Mouse (Mus musculus): Measurements from ENCODE around the gene Pde4b.

- TF ChIP-seq POLR2A (IDR thresholded peaks at IDR 0.05; ENCODE audit: insufficient read depth, low read length) (no peak), CTCF (IDR thresholded peaks at IDR 0.05; ENCODE audit: low read depth, low read length) (no peak)
Observed at GRCm38 (mm10) chr4:102558328-102558727, 471.0 kb downstream of the Pde4b start.

Measured in ES-Bruce4 (cell line).